Mouse (Mus musculus) gastrocnemius, postnatal 4 days (tissue): Measurements from ENCODE around the gene Cdk6. TPM values are rescaled to one million over a fixed set of nuclear protein-coding genes. Genes with fewer than 3 reads are reported as not detected.
A peak's percentile ranks its signal among the peaks of the same experiment; 100 is the strongest.
"Not testable (repeated sequence)": the region's sequence is repeated elsewhere in the genome, so short reads cannot be mapped to it uniquely, and the experiment has no call there.

Source experiments
- DNase-seq, 2 experiments: peaks; one replicate each; pipeline ENCODE4 v3.0.0; 2021 to 2022; ENCODE audit warnings: low spot score in 2 of 2, mixed read lengths in 2 of 2
- long read RNA-seq, 2 experiments: library from polyadenylated mRNA; stranded (forward); transcript quantifications; one replicate each; pipeline ENCODE4 v2.0.0; 2021
- total RNA-seq, 2 experiments: library from RNA; stranded (reverse); gene quantifications; 2 replicates each; pipeline ENCODE4 v1.2.3; 2021

Cdk6 gene
- total RNA-seq = 10 to 100 TPM; 18.0 to 21.2 TPM
- long read RNA-seq, experiment 1, partial matches to known transcripts = 0 of 3 reads
- long read RNA-seq, experiment 1, other reads (novel, unspliced or antisense) = 3 of 3 reads
- long read RNA-seq, experiment 2, full-length matches to known transcripts = 3 of 7 reads
- long read RNA-seq, experiment 2, partial matches to known transcripts = 0 of 7 reads
- long read RNA-seq, experiment 2, other reads (novel, unspliced or antisense) = 4 of 7 reads

DNA sequence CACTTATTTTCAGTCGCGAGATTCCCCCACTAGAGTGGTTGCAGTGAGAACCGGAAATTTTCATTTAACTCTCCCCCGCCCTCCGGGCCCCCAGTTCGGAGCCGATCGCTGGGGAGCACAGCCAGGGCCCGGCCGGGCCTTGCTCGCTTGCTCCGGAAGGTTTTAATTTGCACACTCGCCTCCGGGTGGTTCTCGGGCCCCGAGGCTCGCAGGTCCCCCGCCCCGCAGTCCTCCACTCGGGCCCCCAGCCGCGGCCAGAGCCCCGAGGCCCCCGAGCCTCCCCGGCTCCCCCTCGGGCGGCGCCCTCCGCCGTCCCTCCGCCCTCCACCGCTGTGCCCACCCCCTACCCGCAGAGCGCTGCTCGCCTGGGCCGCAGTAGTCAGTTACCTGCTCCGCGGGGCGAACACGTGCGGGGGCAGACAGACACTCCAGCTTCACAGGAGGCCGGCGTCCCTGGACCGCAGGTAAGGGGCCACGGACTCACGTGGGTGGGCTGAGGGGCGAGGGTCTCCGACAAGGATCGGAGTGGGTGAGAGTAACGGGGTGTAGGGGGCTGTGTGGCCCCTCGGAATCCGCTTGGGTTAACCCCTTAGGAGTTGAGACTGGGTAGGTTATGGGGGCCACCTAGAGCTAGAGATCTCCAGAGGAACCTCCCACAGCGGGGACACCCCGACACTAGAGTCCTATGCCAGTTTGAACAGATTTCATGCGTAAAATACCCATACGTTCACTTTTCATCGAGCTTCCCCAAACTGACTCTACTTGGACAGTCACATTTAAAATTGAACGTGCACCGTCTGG, at the start of gene Cdk6:
TSS of gene Cdk6 (plus strand) at position 375 of the 801 bp plus-strand sequence.
- peak; percentile 25 to 46 for DNase-seq

DNA sequence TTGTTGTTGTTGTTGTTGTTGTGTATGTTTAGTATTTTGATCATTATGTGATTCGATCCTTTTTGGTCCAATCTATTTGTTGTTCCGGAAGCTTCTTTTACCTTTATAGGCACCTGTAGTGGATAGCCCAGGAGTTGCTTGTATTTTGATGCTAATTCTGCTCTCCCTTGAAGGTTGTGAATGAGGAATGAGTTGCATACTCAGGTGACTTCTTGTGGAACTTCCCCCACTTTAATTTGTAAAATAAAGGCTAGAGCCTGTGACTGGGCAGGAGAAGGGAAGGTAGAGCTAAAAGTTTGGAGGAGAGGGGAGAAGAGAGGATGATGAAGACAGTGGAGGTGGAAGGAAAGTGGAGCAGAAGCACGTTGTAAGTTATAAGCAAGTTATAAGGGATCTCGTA, 47.6 kb upstream of the Cdk6 start:
- DNase-seq = no peak

- DNase-seq = no peak
Observed at GRCm38 (mm10) chr5:3300801-3301457, 40.4 kb upstream of the Cdk6 start.

GRCm38 (mm10) chr5:3301535-3301934, 39.8 kb upstream of the Cdk6 start:
- no peak for DNase-seq

DNA sequence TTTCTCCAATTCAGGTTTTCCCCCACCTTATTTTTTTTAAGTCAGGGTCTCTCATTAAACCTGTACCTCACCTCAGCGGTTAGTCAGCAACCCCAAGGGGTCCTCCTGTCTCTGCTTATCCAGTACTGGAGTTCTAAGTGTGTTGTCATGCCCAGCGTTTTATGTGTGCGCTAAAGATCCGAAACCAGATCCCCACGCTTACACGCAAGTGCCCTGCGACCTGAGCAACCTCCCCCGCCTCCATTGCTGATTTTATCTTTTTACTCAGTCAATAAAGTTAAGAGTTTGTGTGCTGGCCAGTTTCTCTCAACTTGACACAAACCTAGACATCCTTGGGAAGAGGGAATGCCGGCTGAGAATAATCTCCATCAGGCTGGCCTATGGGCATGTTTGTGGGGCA, 37.4 kb upstream of the Cdk6 start:
- DNase-seq = no peak

DNA sequence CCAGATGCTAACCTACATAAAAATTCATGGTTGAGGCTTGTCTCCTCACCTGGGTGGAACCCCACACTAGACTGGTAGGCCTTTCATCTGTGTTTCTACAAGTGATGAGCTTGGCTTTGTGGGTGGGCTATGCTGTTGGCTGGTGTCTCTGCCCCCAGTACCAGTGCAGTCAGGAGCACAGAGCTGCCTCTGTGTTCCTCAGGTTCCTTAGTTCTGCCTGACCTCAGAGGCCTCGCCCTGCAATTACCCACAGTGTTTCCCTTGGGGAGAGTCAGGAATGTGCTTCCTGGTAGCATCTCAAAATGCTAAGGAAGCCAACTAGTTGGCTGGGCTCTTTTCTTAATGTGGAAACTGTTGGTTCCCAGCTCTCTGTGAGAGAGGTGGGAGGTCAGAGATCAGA, 35.1 kb upstream of the Cdk6 start:
- DNase-seq = no peak

GRCm38 (mm10) chr5:3309122-3309521, 32.2 kb upstream of the Cdk6 start:
- DNase-seq = no peak

- DNase-seq = no peak
Observed at GRCm38 (mm10) chr5:3309587-3309986, 31.7 kb upstream of the Cdk6 start.

DNA sequence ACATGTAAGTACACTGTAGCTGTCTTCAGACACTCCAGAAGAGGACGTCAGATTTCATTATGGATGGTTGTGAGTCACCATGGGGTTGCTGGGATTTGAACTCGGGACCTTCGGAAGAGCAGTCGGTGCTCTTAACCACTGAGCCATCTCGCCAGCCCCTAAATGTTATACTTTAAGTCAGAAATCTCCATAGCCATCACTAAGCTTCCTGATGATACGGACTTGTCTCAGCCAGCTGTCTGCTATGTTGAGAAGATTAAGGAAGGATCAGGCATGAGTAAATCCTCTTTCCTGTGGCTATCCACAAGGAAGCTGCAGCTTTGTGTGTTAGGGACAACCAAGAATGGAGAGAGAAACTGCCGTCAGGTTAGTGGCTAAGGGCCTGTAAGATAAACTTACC, 30.1 kb upstream of the Cdk6 start:
- DNase-seq = not testable (repeated sequence)

- DNase-seq = not testable (repeated sequence)
Observed at GRCm38 (mm10) chr5:3317724-3318123, 23.6 kb upstream of the Cdk6 start.

DNA sequence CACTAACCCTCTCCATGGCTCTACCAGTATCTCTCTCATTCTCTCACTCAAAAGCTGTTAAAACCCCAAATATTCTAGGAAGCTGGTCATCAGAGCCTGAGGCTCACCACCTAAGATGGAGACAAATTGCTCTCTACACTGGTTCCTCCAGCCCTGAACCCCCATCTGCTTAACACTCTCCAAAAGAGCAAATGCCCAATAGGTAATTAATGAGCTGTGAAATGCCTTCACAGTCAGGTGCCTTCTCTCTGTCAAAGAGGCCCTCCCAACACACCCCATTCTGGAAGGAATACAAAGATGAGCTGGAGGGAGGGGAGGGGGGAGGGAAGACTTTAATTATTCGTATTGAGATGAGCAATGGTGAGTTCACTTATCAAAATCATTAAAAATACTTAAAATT, 21.1 kb upstream of the Cdk6 start:
- DNase-seq = no peak

DNA sequence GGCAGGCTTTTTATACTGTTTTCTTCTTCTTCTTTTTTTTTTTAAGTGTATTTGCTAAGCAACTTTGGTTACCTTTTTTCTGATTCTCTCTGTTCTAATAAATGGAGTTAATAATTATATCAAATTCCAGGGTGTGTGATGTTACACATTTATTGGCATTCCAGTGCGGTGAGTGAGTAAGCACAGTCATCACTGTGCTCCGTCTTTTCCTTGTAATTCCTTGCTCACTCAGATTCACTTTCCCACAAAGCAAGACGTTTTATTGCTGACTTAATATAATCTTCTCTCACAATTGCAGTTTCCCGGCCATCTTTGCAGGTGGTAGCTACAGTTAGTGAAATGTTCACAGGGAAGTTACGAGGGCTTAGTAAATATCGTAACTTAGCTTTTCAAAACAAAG, 19.2 kb upstream of the Cdk6 start:
- DNase-seq = no peak

GRCm38 (mm10) chr5:3324116-3324515, 17.2 kb upstream of the Cdk6 start:
- no peak for DNase-seq

- no peak for DNase-seq
Observed at GRCm38 (mm10) chr5:3329361-3329760, 11.9 kb upstream of the Cdk6 start.

DNA sequence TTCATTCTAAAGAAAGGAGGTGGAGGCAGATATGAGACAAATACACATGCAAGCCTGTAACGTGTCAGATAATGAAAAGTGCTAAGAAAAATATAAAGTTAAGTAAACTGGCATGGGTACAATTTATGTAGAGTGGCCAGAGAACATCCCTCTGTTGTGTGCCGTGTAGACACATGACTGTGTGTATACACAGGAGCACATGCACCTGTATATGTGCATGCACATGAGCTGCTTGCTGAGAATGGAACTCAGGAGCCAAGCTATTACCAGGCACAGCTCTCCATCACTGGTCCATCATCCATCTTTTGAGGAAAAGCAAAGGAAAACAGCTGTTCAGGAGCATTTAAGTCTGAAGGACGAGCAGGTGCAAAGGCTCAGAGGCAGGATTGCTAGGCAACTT, 10.4 kb upstream of the Cdk6 start:
- no peak for DNase-seq

- DNase-seq = not testable (repeated sequence)
Observed at GRCm38 (mm10) chr5:3333019-3333418, 8.3 kb upstream of the Cdk6 start.

DNA sequence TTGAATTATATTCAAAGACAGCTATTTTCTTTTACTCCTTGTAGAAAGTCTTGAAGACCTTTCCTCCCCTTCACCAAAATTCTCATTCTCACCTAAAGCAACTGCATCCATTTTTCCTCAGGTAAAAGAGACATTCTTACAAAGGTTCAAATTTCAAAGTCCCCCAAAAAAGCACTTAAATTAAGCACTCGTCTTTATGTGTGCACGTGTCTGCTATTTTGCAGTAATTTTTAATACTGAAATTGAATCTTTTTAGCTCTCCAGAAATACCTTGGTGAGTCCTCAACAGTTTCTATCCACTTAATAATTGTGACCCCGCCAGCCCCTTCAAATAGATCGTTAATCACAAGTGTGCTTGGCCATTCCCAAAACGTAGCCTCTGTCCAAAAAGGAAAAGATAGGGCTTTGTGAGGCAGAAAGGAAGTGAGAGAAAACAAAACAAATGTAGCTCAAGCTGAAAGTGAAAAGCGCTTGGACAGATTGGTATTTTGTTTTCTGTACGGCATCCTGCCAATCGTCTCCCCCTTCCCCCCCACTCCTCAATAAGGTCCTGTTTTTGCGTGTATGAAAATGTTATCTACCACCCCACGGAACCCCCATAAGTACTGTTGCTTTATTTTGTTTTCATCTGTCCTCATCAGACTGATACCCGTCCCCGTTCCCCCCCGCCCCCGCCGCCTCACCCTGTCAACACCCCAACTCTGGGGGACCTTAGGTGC, 786 bp upstream of the Cdk6 start:
- not testable (repeated sequence) for DNase-seq

DNA sequence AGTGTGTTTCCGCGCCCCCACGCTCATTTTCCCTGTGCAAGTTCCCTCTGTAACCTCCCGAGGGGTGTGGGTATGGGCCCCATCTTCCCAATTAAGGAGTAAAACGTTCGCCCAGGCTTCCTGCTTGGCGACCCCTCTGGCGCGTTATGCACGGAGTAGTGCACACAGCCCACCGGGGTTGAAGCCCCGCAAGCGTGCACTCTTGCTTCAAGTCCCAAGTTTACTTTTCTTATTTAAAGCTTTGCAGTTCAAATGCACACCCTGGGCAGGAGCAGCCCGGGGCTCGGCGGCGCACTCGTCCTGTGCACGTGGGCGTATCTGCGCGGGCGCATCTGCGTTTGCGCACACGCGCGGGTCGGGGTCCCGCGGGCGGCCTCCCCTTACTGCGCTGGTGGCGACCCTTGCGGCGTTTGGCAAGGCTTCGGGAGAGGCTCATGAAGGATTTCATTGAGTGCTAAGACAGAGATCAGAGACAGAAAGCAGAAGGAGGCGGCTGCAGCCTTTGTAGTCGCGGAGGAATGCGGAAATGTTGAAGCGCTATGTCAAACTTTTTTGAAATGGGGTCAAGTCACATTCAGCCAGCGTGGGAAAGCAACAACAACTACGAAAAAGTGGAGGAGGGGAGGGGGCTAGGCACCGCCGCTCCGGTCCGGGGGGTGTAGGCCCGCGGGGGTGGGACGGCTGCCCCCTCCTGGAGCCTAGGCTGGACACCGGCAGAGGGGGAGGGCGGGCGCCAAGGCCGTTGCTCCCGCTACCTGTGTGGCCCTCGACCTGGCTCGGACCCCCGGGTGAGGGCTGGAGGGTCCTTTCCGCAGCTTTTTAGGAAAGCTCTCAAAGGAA, 866 bp downstream of the Cdk6 start:
- peak; percentile 23 to 40 for DNase-seq

- peak; percentile 30 to 46 for DNase-seq
Observed at GRCm38 (mm10) chr5:3342771-3343565, 1.7 kb downstream of the Cdk6 start.

- peak; percentile 39 to 60 for DNase-seq
Observed at GRCm38 (mm10) chr5:3343566-3344080, 2.3 kb downstream of the Cdk6 start.
